Mouse (Mus musculus) left cerebral cortex, adult 8-10 months (tissue): ENCODE measurements around the gene 1700102P08Rik. TPM values are rescaled to one million over a fixed set of nuclear protein-coding genes. Genes with fewer than 3 reads are reported as not detected.

Source experiments
- DNase-seq, 2 experiments: peaks; one replicate each; pipeline ENCODE4 v3.0.0; 2022; ENCODE audit warnings: low spot score in 2 of 2
- total RNA-seq, 4 experiments: library from RNA; stranded (reverse); gene quantifications; 2 replicates each; pipeline ENCODE4 v1.2.4; 2022

Gene 1700102P08Rik
- total RNA-seq, 4 experiments from 2014 or later = 0.81 to 2.0 (median 1.8) TPM

DNA sequence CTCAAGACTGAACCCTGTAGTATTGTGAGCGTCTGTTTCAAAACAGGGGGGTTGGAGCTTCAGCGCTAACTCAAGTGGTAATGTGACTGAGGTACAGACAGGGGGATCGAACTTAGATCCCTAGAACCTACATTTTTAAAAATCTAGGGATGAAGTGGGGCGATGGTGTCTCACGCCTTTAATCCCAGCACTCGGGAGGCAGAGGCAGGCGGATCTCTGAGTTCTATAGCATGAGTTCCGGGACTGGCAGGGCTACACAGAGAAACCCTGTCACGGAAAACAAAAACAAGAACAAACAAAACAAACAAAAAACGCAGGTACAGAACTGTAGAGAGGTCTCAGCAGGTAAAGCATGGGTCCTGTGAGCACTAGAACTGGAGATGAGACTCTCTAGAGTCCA is 64.3 kb downstream of the 1700102P08Rik start:
- no peak for DNase-seq

DNA sequence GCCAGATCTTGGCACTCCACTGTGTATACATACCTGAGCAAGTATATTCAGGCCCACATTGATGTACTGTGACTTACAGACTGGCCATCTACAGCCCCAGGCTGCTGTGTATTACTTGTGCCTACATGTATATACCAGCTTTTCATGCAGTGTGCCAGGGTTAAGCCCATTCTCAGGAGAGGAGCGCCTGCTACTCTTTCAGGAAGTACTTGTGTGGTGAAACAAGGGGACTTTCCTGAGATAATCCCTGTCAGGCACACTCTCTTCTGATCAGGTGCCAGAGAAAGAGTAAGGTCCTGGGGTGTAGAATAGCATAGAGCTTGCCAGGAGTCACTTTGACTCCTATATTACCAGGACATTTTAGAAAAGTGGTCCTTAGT is 67.3 kb downstream of the 1700102P08Rik start:
- no peak for DNase-seq

Other genes starting within 250 kb of the 1700102P08Rik start
- 100 to 1,000 TPM; 208 to 264 (median 232) TPM for gene Bsn, start 202.4 kb upstream of the 1700102P08Rik start, total RNA-seq
- 10 to 100 TPM; 73.1 to 79.5 (median 76.8) TPM for gene Dag1, start 128.8 kb upstream of the 1700102P08Rik start, total RNA-seq
- gene Nicn1, start 102.4 kb upstream of the 1700102P08Rik start, total RNA-seq = 100 to 1,000 TPM; 133 to 145 (median 139) TPM
- gene Amt, start 96.0 kb upstream of the 1700102P08Rik start, total RNA-seq = 10 to 100 TPM; 26.3 to 32.2 (median 28.2) TPM
- 100 to 1,000 TPM; 164 to 176 (median 168) TPM for gene Rhoa, start 86.7 kb upstream of the 1700102P08Rik start, total RNA-seq
- 10 to 100 TPM; 37.0 to 40.4 (median 39.4) TPM for gene Tcta, start 86.6 kb upstream of the 1700102P08Rik start, total RNA-seq
- 100 to 1,000 TPM in 3 of 4 experiments, 10 to 100 TPM in 1; 97.3 to 121 (median 112) TPM for gene Gpx1, start 53.9 kb upstream of the 1700102P08Rik start, total RNA-seq
- 100 to 1,000 TPM; 103 to 109 (median 105) TPM for gene Usp4, start 45.0 kb upstream of the 1700102P08Rik start, total RNA-seq
- gene Ccdc36, start 35.7 kb downstream of the 1700102P08Rik start, total RNA-seq = under 1 TPM; 0.15 to 0.37 (median 0.22) TPM
- not detected for gene BC048562, start 43.7 kb downstream of the 1700102P08Rik start, total RNA-seq
- 10 to 100 TPM; 35.8 to 46.5 (median 38.4) TPM for gene Ccdc71, start 67.7 kb downstream of the 1700102P08Rik start, total RNA-seq
- 10 to 100 TPM; 28.8 to 38.0 (median 34.0) TPM for gene Klhdc8b, start 68.8 kb downstream of the 1700102P08Rik start, total RNA-seq
- 10 to 100 TPM; 28.0 to 35.7 (median 30.8) TPM for gene Lamb2, start 86.9 kb downstream of the 1700102P08Rik start, total RNA-seq
- 100 to 1,000 TPM; 116 to 140 (median 127) TPM for gene Usp19, start 97.8 kb downstream of the 1700102P08Rik start, total RNA-seq
- gene Qars, start 114.9 kb downstream of the 1700102P08Rik start, total RNA-seq = 10 to 100 TPM; 78.3 to 95.4 (median 86.8) TPM
- gene Qrich1, start 124.0 kb downstream of the 1700102P08Rik start, total RNA-seq = 100 to 1,000 TPM; 140 to 158 (median 155) TPM
- gene Impdh2, start 167.5 kb downstream of the 1700102P08Rik start, total RNA-seq = 10 to 100 TPM; 43.7 to 54.7 (median 50.7) TPM
- gene Ndufaf3, start 174.6 kb downstream of the 1700102P08Rik start, total RNA-seq = 10 to 100 TPM; 67.2 to 77.5 (median 73.4) TPM
- gene Dalrd3, start 177.1 kb downstream of the 1700102P08Rik start, total RNA-seq = 10 to 100 TPM; 68.8 to 86.5 (median 73.5) TPM
- 100 to 1,000 TPM; 129 to 151 (median 133) TPM for gene Wdr6, start 185.9 kb downstream of the 1700102P08Rik start, total RNA-seq
- gene P4htm, start 204.9 kb downstream of the 1700102P08Rik start, total RNA-seq = 10 to 100 TPM; 87.5 to 98.6 (median 93.9) TPM